Mouse (Mus musculus): ENCODE measurements around the gene Slc39a11. TPM values are rescaled to one million over a fixed set of nuclear protein-coding genes. Genes with fewer than 3 reads are reported as not detected.

The Slc39a11 gene
- total and polyA plus RNA-seq, 3 experiments: 43.2 to 54.4 (median 51.0) TPM

DNA sequence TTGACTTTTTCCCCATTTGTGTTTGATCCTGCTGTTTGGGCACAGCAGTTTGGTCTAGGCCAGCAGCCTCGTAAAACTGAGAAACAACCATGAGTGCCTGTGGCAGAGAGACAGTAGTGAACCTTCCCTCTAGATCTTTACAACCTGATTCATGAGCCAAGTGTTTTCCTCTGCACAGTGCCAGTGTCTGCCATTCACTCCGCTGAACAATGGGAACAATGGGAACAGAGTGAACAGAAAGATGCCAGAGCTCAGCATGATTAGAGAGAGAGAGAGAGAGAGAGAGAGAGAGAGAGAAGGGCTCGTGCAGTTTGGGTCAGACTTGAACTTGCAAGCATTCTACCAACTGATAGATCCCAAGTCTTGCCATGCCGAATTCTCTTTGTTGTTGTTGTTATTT is 199.2 kb downstream of the Slc39a11 start:
- in situ Hi-C loops (cut with MboI; ENCODE audit: low pct_ligation_motif_present, low pct_unique_long_range_greater_than_20kb, low sequenced_read_pairs) (no loop called here), dilution Hi-C loops (cut with MboI; ENCODE audit: extremely low pct_ligation_motif_present, extremely low pct_unique_long_range_greater_than_20kb, low sequenced_read_pairs) (no loop called here)
- no peaks in the 10 kb centered on the region for H3K79me2 ChIP-seq (replicated peaks; ENCODE audit: control insufficient read depth, extremely low read depth, insufficient read depth, poor library complexity, severe bottlenecking)
- peaks cover 0 to 32% of the 10 kb centered on the region in 2 experiments for H3K36me3 ChIP-seq (replicated peaks in 1 of 2; ENCODE audit: control insufficient read depth in 1 of 2, insufficient read depth in 1 of 2, low read length in 1 of 2)
- TF ChIP-seq KAT2A (IDR thresholded peaks at IDR 0.05; ENCODE audit: insufficient replicate concordance, low read length): no peak
- no peak for TF ChIP-seq MYC (IDR thresholded peaks at IDR 0.05; ENCODE audit: low read depth, low read length)
- TF ChIP-seq MXI1 (IDR thresholded peaks at IDR 0.05; ENCODE audit: low read depth, low read length): no peak
- no peak for TF ChIP-seq NRF1 (IDR thresholded peaks at IDR 0.05; ENCODE audit: low read depth, low read length)
- TF ChIP-seq BHLHE40 (IDR thresholded peaks at IDR 0.05; ENCODE audit: low read depth, low read length): no peak
- TF ChIP-seq E2F4 (IDR thresholded peaks at IDR 0.05; ENCODE audit: insufficient replicate concordance, low read depth, low read length): no peak
- TF ChIP-seq PAX5 (IDR thresholded peaks at IDR 0.05; ENCODE audit: low read length): no peak
- TF ChIP-seq ETS1 (conservative IDR thresholded peaks at IDR 0.05; ENCODE audit: low read depth, low read length): no peak
- TF ChIP-seq NELFE (IDR thresholded peaks at IDR 0.05; ENCODE audit: low read depth, low read length): no peak
- TF ChIP-seq UBTF (IDR thresholded peaks at IDR 0.05; ENCODE audit: low read depth, low read length): no peak
- TF ChIP-seq USF1 (IDR thresholded peaks at IDR 0.05; ENCODE audit: low read depth, low read length): no peak
- no peak for TF ChIP-seq ZC3H11A (IDR thresholded peaks at IDR 0.05; ENCODE audit: low read depth, low read length)
- no peak overlapping the region for H3K4me2 ChIP-seq (ENCODE audit: insufficient read depth, low read depth, poor library complexity, severe bottlenecking)
- H3K9me3 ChIP-seq (replicated peaks; ENCODE audit: low read length): no peaks in the 10 kb centered on the region
- H3K9ac ChIP-seq (ENCODE audit: insufficient read depth, low read depth): no peak overlapping the region
- DNase-seq (ENCODE audit: extremely low read depth): no peak
- no peaks in the 10 kb centered on the region for H3K27me3 ChIP-seq (replicated peaks)
- H3K27ac ChIP-seq (ENCODE audit: insufficient read depth, low read depth): no peak overlapping the region
- no peak overlapping the region for H3K4me3 ChIP-seq (replicated peaks in 1 of 3; ENCODE audit: low read depth in 2 of 3, low read length in 2 of 3, poor library complexity in 1 of 3)
- peaks cover 0 to 25% of the 10 kb centered on the region in 2 experiments; a peak in 1 of 4 replicates for H3K4me1 ChIP-seq (ENCODE audit: control insufficient read depth in 1 of 2, insufficient read depth in 2 of 2)

DNA sequence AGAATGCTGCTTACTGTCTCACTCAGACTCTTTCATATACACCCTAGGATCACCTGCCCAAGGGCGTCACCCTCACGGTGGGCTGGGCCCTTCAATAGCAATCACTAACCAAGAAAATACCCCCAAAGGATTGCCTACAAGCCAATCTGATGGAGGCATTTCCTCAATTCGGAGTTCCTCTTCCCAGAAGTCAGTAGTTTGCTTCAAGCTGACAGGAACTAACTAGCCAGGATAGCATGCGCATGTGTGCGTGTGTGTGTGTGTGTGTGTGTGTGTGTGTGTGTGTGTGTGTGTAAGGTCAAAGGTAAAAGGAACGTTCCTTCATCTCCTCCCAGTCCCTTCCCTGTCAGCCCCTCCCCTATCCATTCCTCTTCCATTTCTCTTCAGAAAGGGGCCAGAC is 199.9 kb downstream of the Slc39a11 start:
- DNase-seq (ENCODE audit: extremely low read depth): no peak
- TF ChIP-seq MEF2A (IDR thresholded peaks at IDR 0.05; ENCODE audit: borderline replicate concordance, low read depth, low read length) (no peak), MAX (IDR thresholded peaks at IDR 0.05; ENCODE audit: low read length) (no peak), BHLHE40 (IDR thresholded peaks at IDR 0.05; ENCODE audit: low read depth, low read length) (no peak), JUND (conservative IDR thresholded peaks at IDR 0.05; ENCODE audit: low read depth, low read length) (no peak), EP300 (IDR thresholded peaks at IDR 0.05; ENCODE audit: low read length) (no peak), CHD1 (IDR thresholded peaks at IDR 0.05; ENCODE audit: low read depth, low read length) (no peak), ETS1 (conservative IDR thresholded peaks at IDR 0.05; ENCODE audit: low read depth, low read length) (no peak), CHD2 (IDR thresholded peaks at IDR 0.05; ENCODE audit: low read length) (no peak)
- no peak overlapping the region for H3K27ac ChIP-seq (ENCODE audit: insufficient read depth, low read depth)
- no peaks in the 10 kb centered on the region for H3K27me3 ChIP-seq (replicated peaks)
- H3K4me3 ChIP-seq (replicated peaks in 1 of 3; ENCODE audit: low read depth in 2 of 3, low read length in 2 of 3, poor library complexity in 1 of 3): no peak overlapping the region
- H3K4me2 ChIP-seq (ENCODE audit: insufficient read depth, low read depth, poor library complexity, severe bottlenecking): no peak overlapping the region
- in situ Hi-C loops (cut with MboI; ENCODE audit: low pct_ligation_motif_present, low pct_unique_long_range_greater_than_20kb, low sequenced_read_pairs): no loop called here
- peaks cover 0 to 25% of the 10 kb centered on the region in 2 experiments; a peak in 1 of 4 replicates for H3K4me1 ChIP-seq (ENCODE audit: control insufficient read depth in 1 of 2, insufficient read depth in 2 of 2)
- H3K36me3 ChIP-seq (replicated peaks in 1 of 2; ENCODE audit: control insufficient read depth in 1 of 2, insufficient read depth in 1 of 2, low read length in 1 of 2): peaks cover 0 to 36% of the 10 kb centered on the region in 2 experiments
- H3K9me3 ChIP-seq (replicated peaks; ENCODE audit: low read length): no peaks in the 10 kb centered on the region
- no peak overlapping the region for H3K9ac ChIP-seq (ENCODE audit: insufficient read depth, low read depth)
- no peaks in the 10 kb centered on the region for H3K79me2 ChIP-seq (replicated peaks; ENCODE audit: control insufficient read depth, extremely low read depth, insufficient read depth, poor library complexity, severe bottlenecking)
- dilution Hi-C loops (cut with MboI; ENCODE audit: extremely low pct_ligation_motif_present, extremely low pct_unique_long_range_greater_than_20kb, low sequenced_read_pairs): no loop called here

Measured in CH12.LX (cell line).